In genomic region chr6:18440918-18441532, GRCm38 (mm10) we compare ENCODE assay signal across 21 mouse cellular contexts.
DNase-seq lines count a peak whose midpoint lies in the region; ATAC-seq and TF ChIP-seq lines count a peak whose summit lies in the region.
"Had no signal": no experiment of that assay in that cellular context is flagged by ENCODE, and none has a peak within 500 bp of the region (broad histone marks: within the 10 kb centered on the region; RNA-seq: fewer than 3 reads in every experiment).

No protein-coding gene starts in this region.

- DNase-seq in forebrain, embryonic 14.5 days (ENCODE audit: low spot score) = peak; percentile 53
- DNase-seq in forebrain, embryonic 10.5 days (ENCODE audit: extremely low spot score, low spot score) = no peak
- DNase-seq in liver, embryonic 11.5 days (ENCODE audit: low spot score) = no peak
- no peak for DNase-seq in liver
- peak; percentile 73 for DNase-seq in brain, embryonic 14.5 days (ENCODE audit: low read depth)
- no peak for DNase-seq in frontal cortex, postnatal 36 days (ENCODE audit: low spot score in 2 of 2)
- no peak for DNase-seq in embryo, embryonic 10.5 days (ENCODE audit: low spot score)
- DNase-seq: adrenal gland, postnatal 10 days; cerebellum, adult 18-20 months; cerebellum, postnatal 36 days; gastrocnemius, postnatal 10 days; heart, adult 18-20 months; heart, postnatal 10 days; kidney, postnatal 4 days; thymus, postnatal 4 days had no signal

- no peaks in the 10 kb centered on the region for H3K9me3 ChIP-seq in forebrain, embryonic 14.5 days (replicated peaks; ENCODE audit: control insufficient read depth, low read length)
- H3K9me3 ChIP-seq in forebrain, embryonic 10.5 days = no peaks in the 10 kb centered on the region
- H3K9me3 ChIP-seq in liver, embryonic 11.5 days (ENCODE audit: control insufficient read depth, low read length) = no peaks in the 10 kb centered on the region
- no peaks in the 10 kb centered on the region for H3K9me3 ChIP-seq in liver, embryonic 16.5 days (replicated peaks; ENCODE audit: control insufficient read depth, low read length)
- H3K9me3 ChIP-seq: embryonic facial prominence, embryonic 12.5 days; hindbrain, embryonic 13.5 days; intestine, embryonic 15.5 days had no signal

- WGBS in forebrain, embryonic 14.5 days = 50% methylated on average over 3 of the region's 4 CpGs
- 76% methylated on average over 4 of the region's 4 CpGs for WGBS in forebrain, embryonic 10.5 days
- WGBS in liver, embryonic 11.5 days = 49% methylated on average over 4 of the region's 4 CpGs
- WGBS in liver, embryonic 16.5 days (ENCODE audit: insufficient replicate concordance) = 37% methylated on average over 4 of the region's 4 CpGs

- peaks cover 4% of the 10 kb centered on the region; the same call in 1 of the 2 replicates for H3K4me1 ChIP-seq in forebrain, embryonic 14.5 days (ENCODE audit: control insufficient read depth, insufficient read depth, low read length)
- peaks cover 4% of the 10 kb centered on the region for H3K4me1 ChIP-seq in forebrain, embryonic 10.5 days
- no peaks in the 10 kb centered on the region; the same call in 1 of the 2 replicates for H3K4me1 ChIP-seq in liver, embryonic 11.5 days (replicated peaks; ENCODE audit: control insufficient read depth, insufficient read depth, low read length)
- peaks cover 9% of the 10 kb centered on the region for H3K4me1 ChIP-seq in liver, embryonic 16.5 days (ENCODE audit: control insufficient read depth, low read depth, low read length)
- H3K4me1 ChIP-seq: embryonic facial prominence, embryonic 12.5 days; intestine, embryonic 15.5 days had no signal

- H3K9ac ChIP-seq in forebrain, embryonic 14.5 days (ENCODE audit: low read length) = no peak overlapping the region
- H3K9ac ChIP-seq in liver, embryonic 11.5 days (ENCODE audit: low read depth, low read length) = no peak overlapping the region
- H3K9ac ChIP-seq in liver, embryonic 16.5 days (ENCODE audit: low read depth, low read length) = no peak overlapping the region
- H3K9ac ChIP-seq: embryonic facial prominence, embryonic 12.5 days; hindbrain, embryonic 13.5 days; intestine, embryonic 15.5 days had no signal

- ATAC-seq in forebrain, embryonic 14.5 days = no peak
- ATAC-seq in liver, embryonic 11.5 days (replicated peaks; ENCODE audit: low FRiP score) = peak; percentile 60
- ATAC-seq in liver, embryonic 16.5 days (ENCODE audit: low read depth) = peak; percentile 50
- ATAC-seq: intestine, embryonic 15.5 days; midbrain, embryonic 16.5 days had no signal

- TF ChIP-seq POLR2A in brain, embryonic 14.5 days (IDR thresholded peaks at IDR 0.05; ENCODE audit: borderline replicate concordance, extremely low read depth, insufficient read depth, insufficient read length, poor library complexity, severe bottlenecking) = no peak

- H3K27me3 ChIP-seq in forebrain, embryonic 14.5 days (replicated peaks; ENCODE audit: control insufficient read depth, insufficient read depth, low read length) = no peaks in the 10 kb centered on the region
- no peaks in the 10 kb centered on the region for H3K27me3 ChIP-seq in forebrain, embryonic 10.5 days (ENCODE audit: poor library complexity, severe bottlenecking)
- no peaks in the 10 kb centered on the region for H3K27me3 ChIP-seq in liver, embryonic 11.5 days (replicated peaks; ENCODE audit: control insufficient read depth, insufficient read depth, low read length)
- H3K27me3 ChIP-seq in liver, embryonic 16.5 days (ENCODE audit: control insufficient read depth, insufficient read depth, low read depth, low read length) = no peaks in the 10 kb centered on the region
- H3K27me3 ChIP-seq: CH12.LX; embryonic facial prominence, embryonic 12.5 days; hindbrain, embryonic 13.5 days; intestine, embryonic 15.5 days had no signal

- H3K36me3 ChIP-seq in forebrain, embryonic 14.5 days (ENCODE audit: control insufficient read depth, insufficient read depth, low read length) = no peaks in the 10 kb centered on the region
- H3K36me3 ChIP-seq in forebrain, embryonic 10.5 days (replicated peaks) = no peaks in the 10 kb centered on the region
- no peaks in the 10 kb centered on the region for H3K36me3 ChIP-seq in liver, embryonic 11.5 days (ENCODE audit: control insufficient read depth, insufficient read depth, low read length)
- no peaks in the 10 kb centered on the region for H3K36me3 ChIP-seq in liver, embryonic 16.5 days (ENCODE audit: control insufficient read depth, insufficient read depth)
- H3K36me3 ChIP-seq: embryonic facial prominence, embryonic 12.5 days; hindbrain, embryonic 13.5 days; intestine, embryonic 15.5 days had no signal

- no peak for TF ChIP-seq CTCF in brain, embryonic 14.5 days (IDR thresholded peaks at IDR 0.05; ENCODE audit: borderline replicate concordance, extremely low read depth, insufficient read depth, insufficient read length)

- no peak overlapping the region for H3K4me3 ChIP-seq in forebrain, embryonic 14.5 days (ENCODE audit: low read depth, low read length)
- no peak overlapping the region for H3K4me3 ChIP-seq in forebrain, embryonic 10.5 days
- no peak overlapping the region for H3K4me3 ChIP-seq in liver, embryonic 11.5 days (ENCODE audit: low read depth, low read length)
- no peak overlapping the region for H3K4me3 ChIP-seq in liver, embryonic 16.5 days (ENCODE audit: low read depth, low read length)
- H3K4me3 ChIP-seq: embryonic facial prominence, embryonic 12.5 days; hindbrain, embryonic 13.5 days; intestine, embryonic 15.5 days had no signal

- no peak overlapping the region for H3K27ac ChIP-seq in forebrain, embryonic 14.5 days (ENCODE audit: low read depth, low read length)
- no peak overlapping the region for H3K27ac ChIP-seq in forebrain, embryonic 10.5 days
- H3K27ac ChIP-seq in liver, embryonic 11.5 days (ENCODE audit: low read depth, low read length) = no peak overlapping the region
- no peak overlapping the region for H3K27ac ChIP-seq in liver, embryonic 16.5 days (ENCODE audit: low read length)
- H3K27ac ChIP-seq: embryonic facial prominence, embryonic 12.5 days; hindbrain, embryonic 13.5 days; intestine, embryonic 15.5 days had no signal

- H3K4me2 ChIP-seq in forebrain, embryonic 14.5 days (ENCODE audit: low read length) = no peak overlapping the region
- H3K4me2 ChIP-seq in liver, embryonic 11.5 days = no peak overlapping the region
- no peak overlapping the region for H3K4me2 ChIP-seq in liver, embryonic 16.5 days (ENCODE audit: low read depth, low read length)
- H3K4me2 ChIP-seq: embryonic facial prominence, embryonic 12.5 days; hindbrain, embryonic 13.5 days; intestine, embryonic 15.5 days had no signal

Comparison
In these comparisons a context has a peak if more than half of its experiments do, and no peak if none do; other contexts are left out.
1. DNase-seq: peak in forebrain, embryonic 14.5 days (single experiment) and brain, embryonic 14.5 days (single experiment); none in forebrain, embryonic 10.5 days (single experiment), liver, embryonic 11.5 days (single experiment), liver (single experiment), frontal cortex, postnatal 36 days (0 of 2) and embryo, embryonic 10.5 days (single experiment).